Comparison of ENCODE assay signal across 8 mouse cellular contexts in genomic region chr10:127188465-127189115, GRCm38 (mm10). TPM values are rescaled to one million over a fixed set of nuclear protein-coding genes. Genes with fewer than 3 reads are reported as not detected.
DNase-seq lines count a peak whose midpoint lies in the region; ATAC-seq and TF ChIP-seq lines count a peak whose summit lies in the region.

No protein-coding gene starts in this region.

- no peaks in the 10 kb centered on the region for H3K9me3 ChIP-seq in forebrain, embryonic 13.5 days (replicated peaks)
- no peaks in the 10 kb centered on the region for H3K9me3 ChIP-seq in hindbrain, embryonic 12.5 days (replicated peaks)
- no peaks in the 10 kb centered on the region for H3K9me3 ChIP-seq in liver, embryonic 14.5 days (ENCODE audit: control insufficient read depth, low read length)
- no peaks in the 10 kb centered on the region for H3K9me3 ChIP-seq in neural tube, embryonic 13.5 days

- peak; percentile 46 for DNase-seq in thymus, postnatal 4 days
- DNase-seq in thymus, postnatal 10 days (ENCODE audit: low spot score in 2 of 2): no peak
- DNase-seq in cerebellum, adult 11-12 months: peak; percentile 78
- DNase-seq in liver, embryonic 14.5 days (ENCODE audit: low read depth in 3 of 3, low spot score in 3 of 3): no peak
- no peak for DNase-seq in ovary, adult 18-20 months (ENCODE audit: low spot score)

- H3K4me3 ChIP-seq in forebrain, embryonic 13.5 days: peak overlapping the region; percentile 71
- peak overlapping the region; percentile 63 for H3K4me3 ChIP-seq in hindbrain, embryonic 12.5 days
- peak overlapping the region; percentile 63 to 74 for H3K4me3 ChIP-seq in liver, embryonic 14.5 days (ENCODE audit: insufficient read depth in 1 of 2, low read depth in 2 of 2, low read length in 2 of 2)
- H3K4me3 ChIP-seq in neural tube, embryonic 13.5 days: peak overlapping the region; percentile 63

- peak overlapping the region; percentile 84 for H3K9ac ChIP-seq in forebrain, embryonic 13.5 days
- peak overlapping the region; percentile 88 for H3K9ac ChIP-seq in hindbrain, embryonic 12.5 days
- peak overlapping the region; percentile 82 for H3K9ac ChIP-seq in liver, embryonic 14.5 days (replicated peaks)
- peak overlapping the region; percentile 88 for H3K9ac ChIP-seq in neural tube, embryonic 13.5 days

- peaks cover 47% of the 10 kb centered on the region for H3K4me1 ChIP-seq in forebrain, embryonic 13.5 days
- peaks cover 52% of the 10 kb centered on the region for H3K4me1 ChIP-seq in hindbrain, embryonic 12.5 days
- peaks cover 33 to 38% of the 10 kb centered on the region in 2 experiments for H3K4me1 ChIP-seq in liver, embryonic 14.5 days (replicated peaks; ENCODE audit: control insufficient read depth in 2 of 2, insufficient read depth in 2 of 2, low read length in 1 of 2)
- peaks cover 73% of the 10 kb centered on the region for H3K4me1 ChIP-seq in neural tube, embryonic 13.5 days (replicated peaks)

- H3K27me3 ChIP-seq in forebrain, embryonic 13.5 days: no peaks in the 10 kb centered on the region
- 0 out of 2 replicates have a peak, but pooled peaks cover 6% of the 10 kb centered on the region for H3K27me3 ChIP-seq in hindbrain, embryonic 12.5 days
- no peaks in the 10 kb centered on the region for H3K27me3 ChIP-seq in liver, embryonic 14.5 days (ENCODE audit: control insufficient read depth, insufficient read depth, low read length)
- peaks cover 3% of the 10 kb centered on the region for H3K27me3 ChIP-seq in neural tube, embryonic 13.5 days

- ATAC-seq in forebrain, embryonic 13.5 days: peak; percentile 79
- ATAC-seq in hindbrain, embryonic 12.5 days (ENCODE audit: low FRiP score): peak; percentile 86
- peak; percentile 64 for ATAC-seq in liver, embryonic 14.5 days (ENCODE audit: insufficient read depth)
- peak; percentile 82 for ATAC-seq in neural tube, embryonic 13.5 days (ENCODE audit: low read depth)

- no peak for TF ChIP-seq CTCF in liver, embryonic 14.5 days (IDR thresholded peaks at IDR 0.05; ENCODE audit: low read depth)

- under 1% methylated on average over 26 of the region's 46 CpGs for WGBS in forebrain, embryonic 13.5 days
- 0% methylated on average over 31 of the region's 46 CpGs for WGBS in hindbrain, embryonic 12.5 days
- WGBS in liver, embryonic 14.5 days (ENCODE audit: insufficient replicate concordance): 0% methylated on average over 38 of the region's 46 CpGs
- under 1% methylated on average over 43 of the region's 46 CpGs for WGBS in neural tube, embryonic 13.5 days

- H3K36me3 ChIP-seq in forebrain, embryonic 13.5 days (ENCODE audit: poor library complexity, severe bottlenecking): peaks cover 35% of the 10 kb centered on the region
- H3K36me3 ChIP-seq in hindbrain, embryonic 12.5 days: peaks cover 20% of the 10 kb centered on the region; the same call in 1 of the 2 replicates
- H3K36me3 ChIP-seq in liver, embryonic 14.5 days (replicated peaks; ENCODE audit: control insufficient read depth, insufficient read depth, low read depth): no peaks in the 10 kb centered on the region
- H3K36me3 ChIP-seq in neural tube, embryonic 13.5 days: peaks cover 45% of the 10 kb centered on the region

- no peak for TF ChIP-seq EP300 in liver, embryonic 14.5 days (IDR thresholded peaks at IDR 0.05; ENCODE audit: low read depth)

- H3K4me2 ChIP-seq in forebrain, embryonic 13.5 days: peak overlapping the region; percentile 96
- peak overlapping the region; percentile 96 for H3K4me2 ChIP-seq in hindbrain, embryonic 12.5 days (replicated peaks)
- peak overlapping the region; percentile 100 for H3K4me2 ChIP-seq in liver, embryonic 14.5 days (ENCODE audit: low read depth)
- peak overlapping the region; percentile 85 for H3K4me2 ChIP-seq in neural tube, embryonic 13.5 days

- peak overlapping the region; percentile 90 for H3K27ac ChIP-seq in forebrain, embryonic 13.5 days
- peak overlapping the region; percentile 87 for H3K27ac ChIP-seq in hindbrain, embryonic 12.5 days
- H3K27ac ChIP-seq in liver, embryonic 14.5 days: peak overlapping the region; percentile 81
- H3K27ac ChIP-seq in neural tube, embryonic 13.5 days (replicated peaks): peak overlapping the region; percentile 86

RNA-seq across cellular contexts. Expression of gene Arhgef25, which starts 1.3 kb away (rescaled TPM):
- 24.3 and 25.8 TPM in 2 replicates for polyA plus RNA-seq in forebrain, embryonic 13.5 days (2015; fragmentation: Nextera tagmentation; extraction: Ambion mirVana)
- polyA plus RNA-seq in hindbrain, embryonic 12.5 days (2016; fragmentation: Nextera tagmentation; extraction: Ambion mirVana): 52.2 and 61.4 TPM in 2 replicates
- 6.9 and 7.7 TPM in 2 replicates for polyA plus RNA-seq in liver, embryonic 14.5 days (2012; rRNA removed)
- polyA plus RNA-seq in liver, embryonic 14.5 days (2014; fragmentation: Nextera tagmentation; extraction: Ambion mirVana): 3.4 and 4.8 TPM in 2 replicates
- polyA plus RNA-seq in neural tube, embryonic 13.5 days (2015; fragmentation: Nextera tagmentation; extraction: Ambion mirVana): 38.1 and 42.0 TPM in 2 replicates

RNA-seq across cellular contexts. Expression of gene Dtx3, which starts 6.9 kb away (rescaled TPM):
- 150 and 155 TPM in 2 replicates for polyA plus RNA-seq in forebrain, embryonic 13.5 days (2015; fragmentation: Nextera tagmentation; extraction: Ambion mirVana)
- 199 and 203 TPM in 2 replicates for polyA plus RNA-seq in hindbrain, embryonic 12.5 days (2016; fragmentation: Nextera tagmentation; extraction: Ambion mirVana)
- polyA plus RNA-seq in liver, embryonic 14.5 days (2012; rRNA removed): 35.9 and 38.6 TPM in 2 replicates
- 11.2 and 15.0 TPM in 2 replicates for polyA plus RNA-seq in liver, embryonic 14.5 days (2014; fragmentation: Nextera tagmentation; extraction: Ambion mirVana)
- polyA plus RNA-seq in neural tube, embryonic 13.5 days (2015; fragmentation: Nextera tagmentation; extraction: Ambion mirVana): 188 and 221 TPM in 2 replicates

RNA-seq across cellular contexts. Expression of gene Slc26a10, which starts 8.1 kb away (rescaled TPM):
- 0.93 and 1.1 TPM in 2 replicates for polyA plus RNA-seq in forebrain, embryonic 13.5 days (2015; fragmentation: Nextera tagmentation; extraction: Ambion mirVana)
- polyA plus RNA-seq in hindbrain, embryonic 12.5 days (2016; fragmentation: Nextera tagmentation; extraction: Ambion mirVana): 1.2 and 2.2 TPM in 2 replicates
- 1.5 and 1.7 TPM in 2 replicates for polyA plus RNA-seq in liver, embryonic 14.5 days (2012; rRNA removed)
- polyA plus RNA-seq in liver, embryonic 14.5 days (2014; fragmentation: Nextera tagmentation; extraction: Ambion mirVana): 0.75 and 1.3 TPM in 2 replicates
- 0.83 and 0.93 TPM in 2 replicates for polyA plus RNA-seq in neural tube, embryonic 13.5 days (2015; fragmentation: Nextera tagmentation; extraction: Ambion mirVana)

RNA-seq across cellular contexts. Expression of gene Pip4k2c, which starts 22.8 kb away (rescaled TPM):
- 18.8 and 19.5 TPM in 2 replicates for polyA plus RNA-seq in forebrain, embryonic 13.5 days (2015; fragmentation: Nextera tagmentation; extraction: Ambion mirVana)
- 23.2 and 24.9 TPM in 2 replicates for polyA plus RNA-seq in hindbrain, embryonic 12.5 days (2016; fragmentation: Nextera tagmentation; extraction: Ambion mirVana)
- polyA plus RNA-seq in liver, embryonic 14.5 days (2012; rRNA removed): 28.2 and 31.2 TPM in 2 replicates
- polyA plus RNA-seq in liver, embryonic 14.5 days (2014; fragmentation: Nextera tagmentation; extraction: Ambion mirVana): 25.7 and 31.1 TPM in 2 replicates
- 20.2 and 20.7 TPM in 2 replicates for polyA plus RNA-seq in neural tube, embryonic 13.5 days (2015; fragmentation: Nextera tagmentation; extraction: Ambion mirVana)

RNA-seq across cellular contexts. Expression of gene B4galnt1, which starts 23.6 kb away (rescaled TPM):
- polyA plus RNA-seq in forebrain, embryonic 13.5 days (2015; fragmentation: Nextera tagmentation; extraction: Ambion mirVana): 15.7 and 16.7 TPM in 2 replicates
- polyA plus RNA-seq in hindbrain, embryonic 12.5 days (2016; fragmentation: Nextera tagmentation; extraction: Ambion mirVana): 21.6 and 25.8 TPM in 2 replicates
- 9.9 and 10.4 TPM in 2 replicates for polyA plus RNA-seq in liver, embryonic 14.5 days (2012; rRNA removed)
- 14.6 and 17.1 TPM in 2 replicates for polyA plus RNA-seq in liver, embryonic 14.5 days (2014; fragmentation: Nextera tagmentation; extraction: Ambion mirVana)
- 45.0 and 45.1 TPM in 2 replicates for polyA plus RNA-seq in neural tube, embryonic 13.5 days (2015; fragmentation: Nextera tagmentation; extraction: Ambion mirVana)

Comparison
In these comparisons a context has a peak if more than half of its experiments do, and no peak if none do; other contexts are left out.
1. DNase-seq: peak in thymus, postnatal 4 days (single experiment) and cerebellum, adult 11-12 months (single experiment); none in thymus, postnatal 10 days (0 of 2), liver, embryonic 14.5 days (0 of 3) and ovary, adult 18-20 months (single experiment).
2. Peak in every context shown above with its lines, with median percentiles within 50 percentile points of each other: ATAC-seq, H3K27ac ChIP-seq, H3K4me2 ChIP-seq, H3K4me3 ChIP-seq and H3K9ac ChIP-seq.